Mouse (Mus musculus): Measurements from ENCODE around the gene Gm13090.

Gene Gm13090

DNA sequence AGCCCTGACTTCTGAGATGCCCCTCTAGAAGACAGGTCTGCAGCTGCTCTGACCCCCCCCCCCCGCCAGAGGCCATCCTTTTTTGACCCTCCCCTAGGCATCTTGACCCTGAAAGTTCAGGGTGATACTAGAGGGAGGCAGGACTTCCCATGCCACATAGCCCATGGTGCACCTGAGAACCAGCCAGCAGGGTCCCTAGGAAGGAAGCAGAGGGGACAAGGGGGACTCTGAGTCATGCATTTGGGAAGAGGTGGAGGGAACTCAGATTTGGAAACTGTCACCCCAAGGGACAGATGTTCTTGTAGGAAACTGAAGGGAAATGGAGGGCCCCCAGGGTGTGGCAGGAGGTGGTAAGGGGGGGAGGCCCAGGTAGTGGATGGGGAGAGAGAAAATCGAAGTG, 49.2 kb downstream of the Gm13090 start:
- no peak for DNase-seq (ENCODE audit: low spot score)

DNA sequence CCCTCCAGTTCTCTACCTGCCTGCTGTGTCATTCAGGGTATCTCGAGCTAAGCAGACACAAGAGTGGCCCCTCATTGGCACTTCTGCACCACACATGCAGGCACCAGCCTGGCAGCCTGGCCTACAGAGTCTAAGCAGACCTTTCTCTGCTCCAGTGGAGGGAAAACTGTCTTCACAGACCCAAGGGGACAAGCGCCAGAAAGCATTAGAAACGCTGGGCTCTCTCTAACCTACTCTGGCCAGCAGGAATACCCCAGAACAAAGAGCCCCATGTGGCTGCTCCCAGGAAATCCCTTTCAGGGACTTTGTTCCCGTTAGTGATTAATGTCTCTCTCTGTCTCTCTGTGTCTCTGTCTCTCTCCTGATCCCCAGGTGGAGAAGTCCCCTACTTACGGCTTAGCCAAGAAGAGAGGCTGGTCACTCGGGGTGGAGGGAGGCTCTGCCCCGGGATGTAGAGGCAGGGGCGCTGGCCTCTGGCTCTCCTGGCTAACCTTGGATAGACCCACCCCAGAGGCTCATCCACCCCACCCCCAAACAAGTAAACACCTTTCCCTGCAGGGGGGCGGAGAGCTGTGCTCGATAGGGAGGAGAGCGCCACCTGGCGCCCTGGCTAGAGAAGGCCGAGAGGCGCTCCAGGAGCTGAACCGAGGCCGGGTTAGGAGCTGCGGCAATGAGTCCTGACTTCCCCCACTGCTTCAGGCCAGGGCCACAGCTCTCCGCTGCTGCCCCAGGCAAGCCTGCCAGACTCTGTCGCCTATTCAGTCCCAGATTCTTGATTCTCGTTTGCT, 49.9 kb downstream of the Gm13090 start:
- peak; percentile 12 for DNase-seq (ENCODE audit: low spot score)

DNA sequence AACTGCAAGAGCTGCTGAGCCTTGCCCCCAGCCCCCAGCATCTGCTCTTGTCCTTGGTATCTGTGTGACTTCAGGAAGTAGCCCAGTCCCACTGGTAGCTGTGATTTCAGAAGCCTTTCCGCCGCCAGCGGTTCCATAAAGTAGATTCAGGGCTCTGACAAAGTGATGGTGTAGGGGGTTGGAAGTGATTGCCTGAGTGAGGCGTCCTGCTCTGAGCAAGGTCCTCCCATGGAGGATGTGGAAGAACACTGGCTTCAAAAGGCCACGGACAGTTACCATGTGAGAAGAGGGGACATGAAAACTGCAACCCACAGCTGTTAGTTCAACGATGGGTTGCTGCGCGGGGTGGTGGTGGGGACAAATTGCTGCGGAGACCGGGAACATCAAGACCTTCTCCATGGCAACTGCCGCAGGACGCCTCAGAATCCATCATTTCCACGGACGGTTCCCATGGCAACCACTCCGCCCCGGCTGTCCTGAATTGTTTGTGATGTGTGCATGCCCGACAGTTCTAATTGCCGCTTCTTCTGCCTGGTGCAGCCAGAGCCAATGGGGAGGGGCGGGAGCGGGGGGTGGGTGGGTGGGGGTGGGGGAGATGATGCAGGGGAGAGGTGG, 51.1 kb downstream of the Gm13090 start:
- no peak for DNase-seq (ENCODE audit: low spot score)

All from spleen, adult 12 weeks (tissue).